Mouse (Mus musculus): ENCODE measurements around the gene Apol7a.

GRCm38 (mm10) chr15:77382271-77382850, 16.5 kb downstream of the Apol7a start:
- no peak for TF ChIP-seq POLR2A (IDR thresholded peaks at IDR 0.05; ENCODE audit: low read depth, low read length)
- no peak for TF ChIP-seq CTCF (IDR thresholded peaks at IDR 0.05; ENCODE audit: extremely low read depth, insufficient read length, insufficient replicate concordance, low read depth, low read length)

All from small intestine, adult 2 months (tissue).